Mouse (Mus musculus): ENCODE results near the gene Gm6588.
A peak's percentile ranks its signal among the peaks of the same experiment; 100 is the strongest.

DNA sequence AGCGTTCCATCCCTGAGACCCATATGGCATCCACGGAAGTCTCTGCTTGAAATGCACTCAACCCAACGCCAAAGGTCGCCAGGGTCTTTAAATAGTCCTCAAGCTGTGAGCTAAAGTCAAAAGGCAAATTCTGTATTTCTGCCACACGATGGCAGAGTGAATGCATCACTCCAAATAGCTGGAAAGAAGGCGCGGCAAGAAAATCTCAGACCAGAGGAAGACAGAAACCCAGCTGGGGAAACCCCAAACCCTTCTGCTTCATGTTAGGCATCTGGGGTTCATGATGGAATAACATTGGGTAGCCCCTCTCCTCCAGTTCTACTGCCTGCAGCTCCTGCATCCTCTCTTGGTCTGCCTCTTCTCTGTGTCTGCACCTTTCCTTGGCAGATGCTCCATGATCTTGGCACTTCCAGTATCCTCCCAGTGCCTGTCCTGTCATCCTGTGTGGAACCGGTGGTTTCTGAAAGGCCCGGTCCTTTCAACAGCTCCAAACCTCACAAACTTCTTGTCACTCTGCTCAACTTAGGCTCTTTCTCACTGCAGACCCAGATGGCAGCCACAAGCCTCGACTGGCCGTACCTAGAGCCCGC, 5.8 kb downstream of the Gm6588 start:
- no peak for TF ChIP-seq POLR2A (IDR thresholded peaks at IDR 0.05; ENCODE audit: extremely low read depth, insufficient read depth, low read length)
- TF ChIP-seq CTCF (IDR thresholded peaks at IDR 0.05; ENCODE audit: extremely low read depth, insufficient read depth, low read length): peak; percentile 29; the same call in 1 of the 2 replicates
